Mouse (Mus musculus): ENCODE data around the gene Sik2.

DNA sequence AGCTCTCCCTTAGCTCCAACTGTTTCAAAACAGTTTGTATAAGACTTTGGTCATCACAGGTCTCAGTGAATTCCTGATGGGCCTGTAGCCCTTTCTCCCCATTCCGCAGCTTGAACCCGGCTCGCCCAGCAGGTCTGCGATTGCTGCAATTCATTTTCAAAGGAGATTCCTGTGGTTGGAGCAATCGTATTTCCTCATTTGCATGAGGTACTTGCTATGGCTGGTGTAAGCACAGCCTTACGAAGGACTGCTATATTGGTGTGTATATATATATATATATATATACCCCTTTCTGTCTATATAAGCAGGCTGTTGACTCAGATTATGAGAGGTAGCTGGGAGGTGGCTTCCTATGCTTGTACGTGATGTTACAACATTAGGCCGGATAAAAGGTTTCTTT is 23.4 kb upstream of the Sik2 start:
- TF ChIP-seq CTCF (IDR thresholded peaks at IDR 0.05; ENCODE audit: low read depth, low read length) (no peak), POLR2AphosphoS5 (IDR thresholded peaks at IDR 0.05; ENCODE audit: insufficient replicate concordance, low read depth, low read length) (no peak), GATA2 (IDR thresholded peaks at IDR 0.05; ENCODE audit: borderline replicate concordance, low read depth, low read length) (no peak), TAL1 (conservative IDR thresholded peaks at IDR 0.05; ENCODE audit: low read depth, low read length) (no peak)
